Mouse (Mus musculus) activated CD4-positive, CD25-positive, alpha-beta regulatory T cell (primary cell): Measurements from ENCODE around the gene Prpf18. TPM values are rescaled to one million over a fixed set of nuclear protein-coding genes. Genes with fewer than 3 reads are reported as not detected.

Source experiments
- polyA plus RNA-seq, 2 experiments: library from polyadenylated mRNA; unstranded; fragments of 100-300 nt; shearing (Covaris generic); gene quantifications; one replicate each; pipeline ENCODE4 v1.2.1; 2017

The Prpf18 gene
- polyA plus RNA-seq = 10 to 100 TPM; 60.6 to 93.7 TPM

GRCm38 (mm10) chr2:4651500-4652285 is at the start of gene Prpf18:
Gene Prpf18, minus strand, starts transcription at chr2:4652113.

Other genes starting within 250 kb of the Prpf18 start
- gene Bend7, start 65.7 kb upstream of the Prpf18 start, polyA plus RNA-seq = under 1 TPM in 1 of 2 experiments, not detected in 1; 0.11 TPM
- 10 to 100 TPM; 36.0 to 39.0 TPM for gene Sephs1, start 229.5 kb upstream of the Prpf18 start, polyA plus RNA-seq